Mouse (Mus musculus): ENCODE results near the gene Pigc. TPM values are rescaled to one million over a fixed set of nuclear protein-coding genes. Genes with fewer than 3 reads are reported as not detected.

The Pigc gene
- polyA plus RNA-seq, 1 experiment from 2014 or later: 31.7 TPM

DNA sequence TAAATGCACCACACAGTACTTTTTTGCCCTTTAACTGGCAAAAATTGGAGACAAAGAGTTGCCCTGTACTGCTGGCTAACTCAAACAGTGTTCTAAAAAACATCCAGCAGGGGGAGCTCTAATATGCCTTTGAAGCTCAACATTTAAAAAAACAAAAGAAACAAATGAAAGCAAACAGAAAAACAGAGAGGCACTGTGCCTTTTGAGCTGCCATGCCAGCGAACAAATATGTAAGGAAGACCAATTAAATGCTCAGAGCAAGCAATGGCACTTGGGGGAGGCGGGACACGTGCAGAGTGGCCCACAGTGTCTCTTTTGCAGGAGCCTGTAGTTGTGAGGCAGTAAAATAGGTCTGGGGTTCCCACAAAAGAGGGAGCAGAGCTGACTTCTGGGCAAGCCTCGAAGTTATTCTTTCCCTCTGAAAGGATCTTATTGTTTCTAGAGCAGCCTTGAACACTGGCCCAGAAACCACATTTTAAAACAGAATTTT lies 30.9 kb downstream of the Pigc start:
- 9% methylated on average over 4 of the region's 4 CpGs for WGBS
- Histone ChIP-seq H3K4me2 (ENCODE audit: low read depth, low read length) (peak overlapping the region; percentile 60), H3K9ac (ENCODE audit: low read length) (peak overlapping the region; percentile 71), H3K27me3 (ENCODE audit: control insufficient read depth, insufficient read depth, low read length) (no peaks in the 10 kb centered on the region), H3K9me3 (replicated peaks; ENCODE audit: control insufficient read depth, low read length) (no peaks in the 10 kb centered on the region), H3K4me1 (ENCODE audit: control insufficient read depth, insufficient read depth, low read length) (peaks cover 21% of the 10 kb centered on the region), H3K36me3 (ENCODE audit: control insufficient read depth, insufficient read depth) (no peaks in the 10 kb centered on the region), H3K27ac (ENCODE audit: low read length) (peak overlapping the region; percentile 59), H3K4me3 (ENCODE audit: low read length) (peak overlapping the region; percentile 27; the same call in 1 of the 2 replicates)
- ATAC-seq (replicated peaks; ENCODE audit: extremely low read depth, insufficient read depth, low FRiP score): no peak

GRCm38 (mm10) chr1:162001328-162001727 lies 32.3 kb downstream of the Pigc start:
- Histone ChIP-seq H3K27ac (ENCODE audit: low read length) (peak overlapping the region; percentile 14; the same call in 1 of the 2 replicates), H3K9ac (ENCODE audit: low read length) (no peak overlapping the region)
- no peak for ATAC-seq (replicated peaks; ENCODE audit: extremely low read depth, insufficient read depth, low FRiP score)

DNA sequence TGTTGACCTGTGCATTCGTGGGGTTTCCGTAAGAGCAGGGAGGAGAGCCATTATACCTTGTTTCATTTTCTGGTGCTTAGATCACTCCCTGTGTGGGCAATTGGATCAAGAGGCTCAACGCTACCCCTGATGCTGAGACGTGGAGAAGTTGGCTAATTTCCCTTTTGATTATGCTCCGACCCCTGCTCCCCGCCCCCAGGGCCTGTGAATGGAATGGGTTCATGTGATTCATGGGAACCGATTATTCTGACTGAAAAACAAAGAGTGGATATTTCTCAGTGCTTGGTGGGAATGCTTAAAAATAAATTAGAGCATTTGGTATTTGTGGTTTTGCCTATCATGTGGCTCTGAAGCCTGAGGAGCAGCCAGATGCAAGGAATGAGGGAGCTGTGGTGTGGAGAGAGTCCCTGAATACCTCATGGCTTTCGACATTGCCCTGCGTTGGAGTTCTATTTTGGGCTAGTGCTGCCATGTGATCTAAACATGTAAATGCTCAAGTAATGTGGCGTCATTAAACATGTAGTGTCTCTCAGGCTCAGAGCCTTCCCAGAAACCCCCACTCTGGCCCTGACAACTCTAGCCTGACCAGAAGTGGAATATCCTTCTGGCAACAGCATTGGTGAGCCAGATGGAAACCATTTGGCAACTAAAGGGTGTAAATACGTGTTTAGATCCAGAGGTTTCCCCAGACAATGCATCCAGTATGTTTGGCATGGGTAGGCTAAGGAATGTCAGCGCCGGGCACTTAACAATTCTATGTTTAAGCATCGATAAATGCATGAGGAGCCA lies 34.9 kb downstream of the Pigc start:
- ATAC-seq (replicated peaks; ENCODE audit: extremely low read depth, insufficient read depth, low FRiP score): peak; percentile 14; the same call in 1 of the 2 replicates
- Histone ChIP-seq H3K36me3 (ENCODE audit: control insufficient read depth, insufficient read depth) (no peaks in the 10 kb centered on the region), H3K4me2 (ENCODE audit: low read depth, low read length) (peak overlapping the region; percentile 25; the same call in 1 of the 2 replicates), H3K27ac (ENCODE audit: low read length) (peak overlapping the region; percentile 80), H3K4me1 (ENCODE audit: control insufficient read depth, insufficient read depth, low read length) (peaks cover 24% of the 10 kb centered on the region), H3K9ac (ENCODE audit: low read length) (peak overlapping the region; percentile 34; the same call in 1 of the 2 replicates), H3K27me3 (ENCODE audit: control insufficient read depth, insufficient read depth, low read length) (no peaks in the 10 kb centered on the region), H3K9me3 (replicated peaks; ENCODE audit: control insufficient read depth, low read length) (no peaks in the 10 kb centered on the region), H3K4me3 (ENCODE audit: low read length) (no peak overlapping the region)
- WGBS: 51% methylated on average over 14 of the region's 14 CpGs

More at GRCm38 (mm10) chr1:162001328-162001727, 32.3 kb downstream of the Pigc start:
- H3K27me3 ChIP-seq (ENCODE audit: control insufficient read depth, insufficient read depth, low read length): no peaks in the 10 kb centered on the region
- 70% methylated on average over 8 of the region's 8 CpGs for WGBS
- no peaks in the 10 kb centered on the region for H3K36me3 ChIP-seq (ENCODE audit: control insufficient read depth, insufficient read depth)
- no peak overlapping the region for H3K4me3 ChIP-seq (ENCODE audit: low read length)
- H3K9me3 ChIP-seq (replicated peaks; ENCODE audit: control insufficient read depth, low read length): no peaks in the 10 kb centered on the region
- no peak overlapping the region for H3K4me2 ChIP-seq (ENCODE audit: low read depth, low read length)
- H3K4me1 ChIP-seq (ENCODE audit: control insufficient read depth, insufficient read depth, low read length): peaks cover 21% of the 10 kb centered on the region

DNA sequence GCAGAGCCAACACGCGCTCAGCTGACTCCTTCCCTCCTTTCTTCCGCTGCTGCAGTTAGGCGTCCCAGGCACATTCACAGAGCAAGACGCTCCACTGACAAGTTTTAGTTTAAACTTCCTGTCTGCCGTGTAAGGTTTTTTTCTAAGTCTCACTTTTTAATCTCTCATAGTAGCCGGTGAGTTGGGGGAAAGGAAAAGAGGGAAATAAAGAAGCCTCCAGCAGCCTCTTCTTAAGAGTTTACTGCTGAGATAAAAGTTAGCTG lies 35.5 kb downstream of the Pigc start:
- Histone ChIP-seq H3K4me2 (ENCODE audit: low read depth, low read length) (peak overlapping the region; percentile 25; the same call in 1 of the 2 replicates), H3K36me3 (ENCODE audit: control insufficient read depth, insufficient read depth) (no peaks in the 10 kb centered on the region), H3K9me3 (replicated peaks; ENCODE audit: control insufficient read depth, low read length) (no peaks in the 10 kb centered on the region), H3K9ac (ENCODE audit: low read length) (peak overlapping the region; percentile 34; the same call in 1 of the 2 replicates), H3K27ac (ENCODE audit: low read length) (peak overlapping the region; percentile 80), H3K4me1 (ENCODE audit: control insufficient read depth, insufficient read depth, low read length) (peaks cover 26% of the 10 kb centered on the region), H3K4me3 (ENCODE audit: low read length) (no peak overlapping the region), H3K27me3 (ENCODE audit: control insufficient read depth, insufficient read depth, low read length) (no peaks in the 10 kb centered on the region)
- 19% methylated on average over 7 of the region's 7 CpGs for WGBS
- no peak for ATAC-seq (replicated peaks; ENCODE audit: extremely low read depth, insufficient read depth, low FRiP score)

GRCm38 (mm10) chr1:162004821-162005770 lies 36.1 kb downstream of the Pigc start:
- Histone ChIP-seq H3K4me2 (ENCODE audit: low read depth, low read length) (peak overlapping the region; percentile 38), H3K4me1 (ENCODE audit: control insufficient read depth, insufficient read depth, low read length) (peaks cover 22% of the 10 kb centered on the region), H3K27me3 (ENCODE audit: control insufficient read depth, insufficient read depth, low read length) (no peaks in the 10 kb centered on the region), H3K4me3 (ENCODE audit: low read length) (no peak overlapping the region), H3K9ac (ENCODE audit: low read length) (peak overlapping the region; percentile 34; the same call in 1 of the 2 replicates), H3K36me3 (ENCODE audit: control insufficient read depth, insufficient read depth) (no peaks in the 10 kb centered on the region), H3K27ac (ENCODE audit: low read length) (peak overlapping the region; percentile 80), H3K9me3 (replicated peaks; ENCODE audit: control insufficient read depth, low read length) (no peaks in the 10 kb centered on the region)
- WGBS: 53% methylated on average over 23 of the region's 23 CpGs
- ATAC-seq (replicated peaks; ENCODE audit: extremely low read depth, insufficient read depth, low FRiP score): 0 out of 2 replicates have a peak, but pooled peaks have one; percentile 38

DNA sequence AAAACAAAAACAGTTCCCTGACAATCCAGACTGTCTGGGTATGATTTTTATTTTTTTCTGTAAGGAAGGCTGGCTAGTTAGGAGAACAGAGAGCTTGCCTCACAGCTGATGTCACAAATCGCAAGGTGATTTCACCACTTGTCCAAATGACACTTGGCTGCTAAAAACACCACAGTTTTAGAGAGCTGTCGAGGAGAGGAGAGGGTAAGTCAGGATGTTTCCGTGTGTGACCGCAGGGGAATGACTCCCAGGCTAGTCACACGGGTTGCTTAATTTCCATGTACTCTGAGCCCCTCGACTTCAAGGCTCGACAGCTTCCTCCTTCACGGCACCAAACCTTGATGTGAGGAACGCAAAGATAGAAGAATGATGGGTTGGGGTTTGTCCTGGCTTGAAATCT lies 37.1 kb downstream of the Pigc start:
- 72% methylated on average over 9 of the region's 9 CpGs for WGBS
- no peak overlapping the region for H3K27ac ChIP-seq (ENCODE audit: low read length)
- H3K9ac ChIP-seq (ENCODE audit: low read length): no peak overlapping the region
- no peaks in the 10 kb centered on the region for H3K9me3 ChIP-seq (replicated peaks; ENCODE audit: control insufficient read depth, low read length)
- peaks cover 21% of the 10 kb centered on the region for H3K4me1 ChIP-seq (ENCODE audit: control insufficient read depth, insufficient read depth, low read length)
- H3K36me3 ChIP-seq (ENCODE audit: control insufficient read depth, insufficient read depth): no peaks in the 10 kb centered on the region
- H3K27me3 ChIP-seq (ENCODE audit: control insufficient read depth, insufficient read depth, low read length): no peaks in the 10 kb centered on the region
- no peak overlapping the region for H3K4me2 ChIP-seq (ENCODE audit: low read depth, low read length)
- no peak for ATAC-seq (replicated peaks; ENCODE audit: extremely low read depth, insufficient read depth, low FRiP score)
- H3K4me3 ChIP-seq (ENCODE audit: low read length): no peak overlapping the region

- no peak overlapping the region for H3K4me3 ChIP-seq (ENCODE audit: low read length)
- H3K4me1 ChIP-seq (ENCODE audit: control insufficient read depth, insufficient read depth, low read length): peaks cover 28% of the 10 kb centered on the region
- 58% methylated on average over 4 of the region's 4 CpGs for WGBS
- H3K27ac ChIP-seq (ENCODE audit: low read length): peak overlapping the region; percentile 43
- no peak overlapping the region for H3K9ac ChIP-seq (ENCODE audit: low read length)
- no peak for ATAC-seq (replicated peaks; ENCODE audit: extremely low read depth, insufficient read depth, low FRiP score)
- no peaks in the 10 kb centered on the region for H3K36me3 ChIP-seq (ENCODE audit: control insufficient read depth, insufficient read depth)
- H3K27me3 ChIP-seq (ENCODE audit: control insufficient read depth, insufficient read depth, low read length): no peaks in the 10 kb centered on the region
- no peak overlapping the region for H3K4me2 ChIP-seq (ENCODE audit: low read depth, low read length)
- H3K9me3 ChIP-seq (replicated peaks; ENCODE audit: control insufficient read depth, low read length): no peaks in the 10 kb centered on the region
Measured at GRCm38 (mm10) chr1:162008208-162008607, 39.2 kb downstream of the Pigc start.

GRCm38 (mm10) chr1:162008631-162009067 lies 39.7 kb downstream of the Pigc start:
- 32% methylated on average over 8 of the region's 8 CpGs for WGBS
- H3K4me2 ChIP-seq (ENCODE audit: low read depth, low read length): no peak overlapping the region
- peaks cover 30% of the 10 kb centered on the region for H3K4me1 ChIP-seq (ENCODE audit: control insufficient read depth, insufficient read depth, low read length)
- ATAC-seq (replicated peaks; ENCODE audit: extremely low read depth, insufficient read depth, low FRiP score): no peak
- H3K4me3 ChIP-seq (ENCODE audit: low read length): no peak overlapping the region
- no peaks in the 10 kb centered on the region for H3K36me3 ChIP-seq (ENCODE audit: control insufficient read depth, insufficient read depth)
- peak overlapping the region; percentile 60 for H3K27ac ChIP-seq (ENCODE audit: low read length)
- H3K9me3 ChIP-seq (replicated peaks; ENCODE audit: control insufficient read depth, low read length): no peaks in the 10 kb centered on the region
- no peaks in the 10 kb centered on the region for H3K27me3 ChIP-seq (ENCODE audit: control insufficient read depth, insufficient read depth, low read length)
- H3K9ac ChIP-seq (ENCODE audit: low read length): no peak overlapping the region

All from heart, embryonic 16.5 days (tissue).